Mouse (Mus musculus) lung, postnatal 0 days (tissue): ENCODE measurements around the gene Ubr7.

Source experiments
- CTCF ChIP-seq: IDR thresholded peaks from 2 replicates; pipeline ENCODE4 v1.5.1; 2016; ENCODE audit warnings: antibody characterized with exemption, mild to moderate bottlenecking
- EP300 ChIP-seq: IDR thresholded peaks from 2 replicates; pipeline ENCODE4 v1.6.1; 2016; ENCODE audit warnings: antibody characterized with exemption, mild to moderate bottlenecking, control low read depth

- no peak for TF ChIP-seq CTCF
- TF ChIP-seq EP300, result no peak
Measured at GRCm38 (mm10) chr12:102714116-102714515, 43.7 kb upstream of the Ubr7 start.
